Mouse (Mus musculus): Measurements from ENCODE around the gene Josd2. TPM values are rescaled to one million over a fixed set of nuclear protein-coding genes. Genes with fewer than 3 reads are reported as not detected.

The Josd2 gene
- 1.9 TPM for polyA plus RNA-seq (2014; fragmentation: Illumina TruSeq; extraction: RNeasy Lipid Tissue Mini Kit (QIAGEN cat#74804); ENCODE audit: low read depth, low replicate concordance)

GRCm38 (mm10) chr7:44467811-44468411 lies at the start of gene Josd2:
Josd2 (plus strand) TSS chr7:44467980.

GRCm38 (mm10) chr7:44428968-44429521 lies 38.7 kb upstream of the Josd2 start, which contains the start of gene Lrrc4b:
Lrrc4b (plus strand) TSS chr7:44429018.

GRCm38 (mm10) chr7:44465111-44465510 lies 2.7 kb upstream of the Josd2 start, which contains the start of gene Aspdh:
Aspdh (plus strand) TSS chr7:44465391.

GRCm38 (mm10) chr7:44495992-44496770 lies 28.4 kb downstream of the Josd2 start, which contains the start of the genes Emc10 and Fam71e1:
Emc10 (minus strand) TSS chr7:44496529.
Fam71e1 (plus strand) TSS chr7:44496581.

Other genes starting within 250 kb of the Josd2 start
- gene Klk1, start 242.6 kb upstream of the Josd2 start, polyA plus RNA-seq (2014; fragmentation: Illumina TruSeq; extraction: RNeasy Lipid Tissue Mini Kit (QIAGEN cat#74804); ENCODE audit: low read depth, low replicate concordance) = 1.4 TPM
- gene Gm36864, start 231.8 kb upstream of the Josd2 start, polyA plus RNA-seq (2014; fragmentation: Illumina TruSeq; extraction: RNeasy Lipid Tissue Mini Kit (QIAGEN cat#74804); ENCODE audit: low read depth, low replicate concordance) = 76.3 TPM
- gene 1700028J19Rik, start 221.3 kb upstream of the Josd2 start, polyA plus RNA-seq (2014; fragmentation: Illumina TruSeq; extraction: RNeasy Lipid Tissue Mini Kit (QIAGEN cat#74804); ENCODE audit: low read depth, low replicate concordance) = 52.1 TPM
- 32.7 TPM for gene 2410002F23Rik, start 221.3 kb upstream of the Josd2 start, polyA plus RNA-seq (2014; fragmentation: Illumina TruSeq; extraction: RNeasy Lipid Tissue Mini Kit (QIAGEN cat#74804); ENCODE audit: low read depth, low replicate concordance)
- not detected for gene Acp4, start 210.6 kb upstream of the Josd2 start, polyA plus RNA-seq (2014; fragmentation: Illumina TruSeq; extraction: RNeasy Lipid Tissue Mini Kit (QIAGEN cat#74804); ENCODE audit: low read depth, low replicate concordance)
- 13.7 TPM for gene Gm15517, start 206.5 kb upstream of the Josd2 start, polyA plus RNA-seq (2014; fragmentation: Illumina TruSeq; extraction: RNeasy Lipid Tissue Mini Kit (QIAGEN cat#74804); ENCODE audit: low read depth, low replicate concordance)
- gene Clec11a, start 161.1 kb upstream of the Josd2 start, polyA plus RNA-seq (2014; fragmentation: Illumina TruSeq; extraction: RNeasy Lipid Tissue Mini Kit (QIAGEN cat#74804); ENCODE audit: low read depth, low replicate concordance) = 0.48 TPM
- gene Shank1, start 157.7 kb upstream of the Josd2 start, polyA plus RNA-seq (2014; fragmentation: Illumina TruSeq; extraction: RNeasy Lipid Tissue Mini Kit (QIAGEN cat#74804); ENCODE audit: low read depth, low replicate concordance) = 0.31 TPM
- gene Syt3, start 83.9 kb upstream of the Josd2 start, polyA plus RNA-seq (2014; fragmentation: Illumina TruSeq; extraction: RNeasy Lipid Tissue Mini Kit (QIAGEN cat#74804); ENCODE audit: low read depth, low replicate concordance) = 0.07 TPM
- gene 1700008O03Rik, start 82.2 kb upstream of the Josd2 start, polyA plus RNA-seq (2014; fragmentation: Illumina TruSeq; extraction: RNeasy Lipid Tissue Mini Kit (QIAGEN cat#74804); ENCODE audit: low read depth, low replicate concordance) = 1.1 TPM
- not detected for gene Lrrc4b, start 39.0 kb upstream of the Josd2 start, polyA plus RNA-seq (2014; fragmentation: Illumina TruSeq; extraction: RNeasy Lipid Tissue Mini Kit (QIAGEN cat#74804); ENCODE audit: low read depth, low replicate concordance)
- gene Aspdh, start 2.6 kb upstream of the Josd2 start, polyA plus RNA-seq (2014; fragmentation: Illumina TruSeq; extraction: RNeasy Lipid Tissue Mini Kit (QIAGEN cat#74804); ENCODE audit: low read depth, low replicate concordance) = not detected
- gene Emc10, start 28.5 kb downstream of the Josd2 start, polyA plus RNA-seq (2014; fragmentation: Illumina TruSeq; extraction: RNeasy Lipid Tissue Mini Kit (QIAGEN cat#74804); ENCODE audit: low read depth, low replicate concordance) = 1.8 TPM
- gene Fam71e1, start 28.6 kb downstream of the Josd2 start, polyA plus RNA-seq (2014; fragmentation: Illumina TruSeq; extraction: RNeasy Lipid Tissue Mini Kit (QIAGEN cat#74804); ENCODE audit: low read depth, low replicate concordance) = 119 TPM
- gene Mybpc2, start 56.7 kb downstream of the Josd2 start, polyA plus RNA-seq (2014; fragmentation: Illumina TruSeq; extraction: RNeasy Lipid Tissue Mini Kit (QIAGEN cat#74804); ENCODE audit: low read depth, low replicate concordance) = not detected
- gene Spib, start 64.1 kb downstream of the Josd2 start, polyA plus RNA-seq (2014; fragmentation: Illumina TruSeq; extraction: RNeasy Lipid Tissue Mini Kit (QIAGEN cat#74804); ENCODE audit: low read depth, low replicate concordance) = not detected
- gene Pold1, start 80.9 kb downstream of the Josd2 start, polyA plus RNA-seq (2014; fragmentation: Illumina TruSeq; extraction: RNeasy Lipid Tissue Mini Kit (QIAGEN cat#74804); ENCODE audit: low read depth, low replicate concordance) = not detected
- gene Nr1h2, start 86.0 kb downstream of the Josd2 start, polyA plus RNA-seq (2014; fragmentation: Illumina TruSeq; extraction: RNeasy Lipid Tissue Mini Kit (QIAGEN cat#74804); ENCODE audit: low read depth, low replicate concordance) = 2.3 TPM
- not detected for gene Napsa, start 104.4 kb downstream of the Josd2 start, polyA plus RNA-seq (2014; fragmentation: Illumina TruSeq; extraction: RNeasy Lipid Tissue Mini Kit (QIAGEN cat#74804); ENCODE audit: low read depth, low replicate concordance)
- 0.08 TPM for gene Kcnc3, start 122.7 kb downstream of the Josd2 start, polyA plus RNA-seq (2014; fragmentation: Illumina TruSeq; extraction: RNeasy Lipid Tissue Mini Kit (QIAGEN cat#74804); ENCODE audit: low read depth, low replicate concordance)
- 0.07 TPM for gene Myh14, start 202.9 kb downstream of the Josd2 start, polyA plus RNA-seq (2014; fragmentation: Illumina TruSeq; extraction: RNeasy Lipid Tissue Mini Kit (QIAGEN cat#74804); ENCODE audit: low read depth, low replicate concordance)
- 343 TPM for gene Izumo2, start 240.8 kb downstream of the Josd2 start, polyA plus RNA-seq (2014; fragmentation: Illumina TruSeq; extraction: RNeasy Lipid Tissue Mini Kit (QIAGEN cat#74804); ENCODE audit: low read depth, low replicate concordance)